Mouse (Mus musculus) adrenal gland, adult (tissue): ENCODE results near the gene Mif4gd.

Experiments used
- DNase-seq, 2 experiments: peaks; one replicate each; pipeline ENCODE4 v3.0.0; 2022 to 2023; ENCODE audit warnings: low spot score in 1 of 2; ENCODE audit not compliant: inconsistent age in 2 of 2

The Mif4gd gene

GRCm38 (mm10) chr11:115614346-115615107, 1.8 kb upstream of the Mif4gd start:
- no peak for DNase-seq

- no peak for DNase-seq
Measured at GRCm38 (mm10) chr11:115613138-115613945, 573 bp upstream of the Mif4gd start.

- DNase-seq, result peak; percentile 90 to 96
Measured at GRCm38 (mm10) chr11:115612059-115612409, 735 bp downstream of the Mif4gd start.

DNA sequence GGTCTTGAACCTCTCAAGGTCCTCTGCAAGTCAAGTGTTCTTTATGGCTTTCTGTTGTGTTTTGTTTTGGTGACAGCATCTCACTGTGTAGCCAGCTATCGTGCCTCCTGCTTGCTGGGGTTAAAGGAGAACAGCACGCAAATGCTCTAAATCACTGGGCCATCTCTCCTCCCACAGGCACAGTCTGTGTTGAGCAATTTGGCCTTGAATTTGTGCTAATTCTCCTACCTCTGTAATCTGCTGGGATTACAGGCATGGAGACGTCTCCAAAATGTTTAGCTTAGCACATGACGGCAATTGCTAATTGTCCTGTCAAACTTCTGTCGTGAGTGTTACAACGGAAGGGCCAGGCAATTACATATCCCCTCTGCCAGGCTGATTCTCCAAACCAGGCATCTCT, 1.6 kb downstream of the Mif4gd start:
- peak in 1 of 2 experiments; percentile 87 for DNase-seq

DNA sequence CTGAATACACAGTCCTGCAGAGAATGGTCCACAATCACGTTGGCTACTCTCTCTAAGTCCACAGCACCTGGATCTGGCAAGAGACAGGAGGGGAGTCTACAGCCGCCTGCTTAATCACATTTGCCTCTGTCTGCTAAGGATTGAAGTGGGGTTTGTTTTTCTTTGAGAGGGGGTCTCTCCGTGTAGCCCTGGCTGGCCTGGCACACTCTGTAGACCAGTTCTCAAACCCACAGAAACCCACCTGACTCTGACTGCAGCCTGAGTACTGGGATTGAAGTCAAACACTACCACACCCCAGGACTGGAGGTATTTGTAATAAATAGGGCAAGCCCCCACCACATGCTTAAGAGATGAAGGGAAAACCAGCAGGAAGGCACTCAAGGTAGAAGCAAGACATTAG, 3.2 kb downstream of the Mif4gd start:
- peak in 1 of 2 experiments; percentile 40 for DNase-seq

GRCm38 (mm10) chr11:115608421-115609399, 4.1 kb downstream of the Mif4gd start:
- DNase-seq, result peak in 1 of 2 experiments; percentile 45

- DNase-seq, result no peak
Measured at GRCm38 (mm10) chr11:115606733-115607132, 6.0 kb downstream of the Mif4gd start.

DNA sequence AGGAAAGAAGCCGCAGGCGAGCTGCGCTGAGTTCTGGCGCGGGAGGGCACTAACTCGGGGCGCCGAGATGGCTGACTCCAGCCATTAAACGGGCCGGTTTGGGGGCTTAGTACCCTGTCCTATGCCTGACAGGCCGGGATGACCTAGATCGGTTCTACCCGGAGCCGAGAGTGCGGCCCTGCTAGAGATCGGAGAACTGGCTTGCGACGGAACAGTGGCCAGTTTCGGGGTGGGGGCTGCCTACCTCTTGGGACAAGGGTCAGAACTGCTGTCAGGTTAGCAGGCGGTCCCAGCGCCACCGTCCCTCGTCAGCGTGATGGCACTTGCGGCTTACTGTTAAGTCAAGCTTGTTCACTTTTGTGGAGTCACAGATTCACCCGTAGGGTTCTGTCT, 8.5 kb downstream of the Mif4gd start:
- DNase-seq, result no peak

GRCm38 (mm10) chr11:115603476-115604303, 9.1 kb downstream of the Mif4gd start, which contains the start of the genes Mrps7 and Gga3:
Mrps7 (plus strand) TSS chr11:115603925.
Gga3 (minus strand) TSS chr11:115604051.
- peak; percentile 95 to 98 for DNase-seq

DNA sequence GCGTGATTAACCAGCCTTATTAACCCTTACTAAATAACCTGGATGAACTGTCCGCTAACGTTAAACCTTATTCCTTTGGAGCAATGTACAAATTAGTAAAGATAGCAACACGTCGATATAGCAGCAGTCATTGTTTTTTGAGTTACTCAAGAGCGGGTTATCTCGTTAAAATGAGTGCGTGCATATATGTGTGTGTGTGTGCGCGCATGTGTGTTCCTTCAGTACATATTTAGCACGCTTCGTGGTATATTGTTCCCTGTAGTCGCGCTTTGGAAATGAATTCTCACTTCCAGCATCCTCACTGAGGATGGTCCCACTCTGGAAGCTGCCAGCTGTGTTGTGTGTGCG, 9.7 kb downstream of the Mif4gd start:
- DNase-seq, result no peak

DNA sequence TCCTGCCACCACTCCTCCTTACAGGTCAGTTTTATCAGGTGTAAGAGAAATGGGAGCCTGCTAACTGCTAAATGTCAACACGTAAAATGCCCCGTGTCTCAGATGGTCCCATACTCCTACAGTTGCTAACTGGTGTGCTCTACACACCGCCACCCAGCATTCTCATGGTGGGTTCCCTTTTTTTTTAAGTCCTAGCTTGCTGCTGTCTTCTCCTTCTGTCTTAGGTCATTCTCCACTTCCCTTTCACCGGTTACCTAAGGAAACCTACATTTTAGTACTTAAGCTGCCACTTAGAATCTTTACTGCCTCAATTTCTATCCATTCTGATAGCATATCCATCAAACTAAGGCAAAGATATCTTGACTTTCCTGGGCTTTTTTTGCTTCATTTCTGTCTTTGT, 11.6 kb downstream of the Mif4gd start:
- DNase-seq, result no peak

GRCm38 (mm10) chr11:115600743-115601142, 12.0 kb downstream of the Mif4gd start:
- DNase-seq, result no peak

- DNase-seq, result no peak
Measured at GRCm38 (mm10) chr11:115599722-115600121, 13.0 kb downstream of the Mif4gd start.

DNA sequence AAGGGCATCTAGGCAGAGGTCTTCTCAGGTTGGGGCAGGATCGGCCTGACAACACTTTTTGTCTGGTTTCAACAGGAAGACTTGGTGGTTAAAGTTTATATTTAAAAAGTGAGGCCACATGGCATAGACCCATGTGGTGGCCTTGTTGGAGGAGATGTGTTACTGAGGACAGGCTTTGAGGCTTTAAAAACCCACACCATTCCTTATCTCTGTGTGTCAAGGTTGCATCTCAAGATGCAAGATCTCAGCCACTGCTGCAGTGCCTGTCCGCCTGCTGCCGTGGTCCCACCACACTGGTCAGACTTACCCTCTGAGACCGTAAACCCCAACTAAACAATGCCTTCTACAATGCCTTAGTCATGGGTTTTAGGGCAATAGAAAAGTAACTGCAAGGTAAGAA, 14.5 kb downstream of the Mif4gd start:
- DNase-seq, result no peak

DNA sequence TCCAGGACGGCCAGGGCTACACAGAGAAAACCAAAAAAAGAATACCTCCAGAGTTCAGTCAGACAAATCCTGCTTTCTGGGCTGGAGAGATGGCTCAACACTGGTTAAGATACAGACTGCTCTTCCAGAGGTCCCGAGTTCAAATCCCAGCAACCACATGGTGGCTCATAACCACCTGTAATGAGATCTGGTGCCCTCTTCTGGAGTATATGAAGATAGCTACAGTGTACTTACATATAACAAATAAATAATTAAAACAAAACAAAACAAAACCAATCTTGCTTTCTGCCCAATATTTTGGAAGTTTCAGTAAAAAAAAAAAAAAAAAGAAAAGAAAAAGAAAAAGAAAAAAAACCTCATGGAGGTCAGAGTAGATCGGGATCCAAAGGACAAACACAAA, 17.6 kb downstream of the Mif4gd start:
- DNase-seq, result no peak

GRCm38 (mm10) chr11:115590526-115591075, 22.2 kb downstream of the Mif4gd start:
- no peak for DNase-seq

DNA sequence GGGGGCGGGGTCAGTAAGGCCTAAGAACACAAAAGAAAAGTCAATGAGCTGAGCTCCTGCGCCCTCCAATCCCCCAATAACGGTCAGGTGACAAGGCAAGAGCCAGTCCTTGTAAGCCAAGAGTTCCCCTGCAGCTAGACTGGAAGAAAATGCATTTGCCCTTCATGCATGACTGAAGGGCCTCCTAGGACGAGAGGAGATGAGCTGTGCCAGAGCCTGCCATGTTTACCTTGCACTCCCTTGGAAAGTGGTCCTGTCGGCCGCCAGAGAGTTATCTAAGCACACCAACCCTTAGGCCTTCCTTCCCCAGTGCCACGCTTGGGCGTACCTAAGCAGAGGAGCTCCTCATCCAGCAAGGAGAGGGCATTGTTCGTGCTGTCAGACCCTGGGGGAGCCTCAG, 24.8 kb downstream of the Mif4gd start:
- DNase-seq, result no peak

DNA sequence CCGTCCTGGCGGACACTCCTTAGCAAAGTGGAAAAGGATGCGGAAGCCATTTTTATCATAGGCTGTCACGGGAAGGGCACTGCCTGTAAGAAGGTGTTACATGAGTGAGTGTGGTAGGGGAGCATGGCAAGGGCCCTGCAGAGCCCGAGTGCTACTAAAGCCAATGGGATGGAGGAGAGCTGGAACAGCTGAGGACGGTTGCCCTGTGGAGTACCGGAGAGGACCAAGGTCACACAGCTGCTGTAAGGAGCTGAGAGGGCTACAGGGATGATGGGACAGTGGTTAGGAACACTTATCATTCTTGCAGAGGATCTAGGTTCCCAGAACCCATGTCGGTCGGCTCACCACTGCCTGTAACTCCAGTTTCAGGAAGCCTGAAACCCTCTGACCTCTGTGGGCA, 26.4 kb downstream of the Mif4gd start:
- DNase-seq, result no peak

GRCm38 (mm10) chr11:115585573-115586100, 27.1 kb downstream of the Mif4gd start:
- DNase-seq, result no peak
